Mouse (Mus musculus): ENCODE results near the gene Gtf2e1.

Gtf2e1 gene

DNA sequence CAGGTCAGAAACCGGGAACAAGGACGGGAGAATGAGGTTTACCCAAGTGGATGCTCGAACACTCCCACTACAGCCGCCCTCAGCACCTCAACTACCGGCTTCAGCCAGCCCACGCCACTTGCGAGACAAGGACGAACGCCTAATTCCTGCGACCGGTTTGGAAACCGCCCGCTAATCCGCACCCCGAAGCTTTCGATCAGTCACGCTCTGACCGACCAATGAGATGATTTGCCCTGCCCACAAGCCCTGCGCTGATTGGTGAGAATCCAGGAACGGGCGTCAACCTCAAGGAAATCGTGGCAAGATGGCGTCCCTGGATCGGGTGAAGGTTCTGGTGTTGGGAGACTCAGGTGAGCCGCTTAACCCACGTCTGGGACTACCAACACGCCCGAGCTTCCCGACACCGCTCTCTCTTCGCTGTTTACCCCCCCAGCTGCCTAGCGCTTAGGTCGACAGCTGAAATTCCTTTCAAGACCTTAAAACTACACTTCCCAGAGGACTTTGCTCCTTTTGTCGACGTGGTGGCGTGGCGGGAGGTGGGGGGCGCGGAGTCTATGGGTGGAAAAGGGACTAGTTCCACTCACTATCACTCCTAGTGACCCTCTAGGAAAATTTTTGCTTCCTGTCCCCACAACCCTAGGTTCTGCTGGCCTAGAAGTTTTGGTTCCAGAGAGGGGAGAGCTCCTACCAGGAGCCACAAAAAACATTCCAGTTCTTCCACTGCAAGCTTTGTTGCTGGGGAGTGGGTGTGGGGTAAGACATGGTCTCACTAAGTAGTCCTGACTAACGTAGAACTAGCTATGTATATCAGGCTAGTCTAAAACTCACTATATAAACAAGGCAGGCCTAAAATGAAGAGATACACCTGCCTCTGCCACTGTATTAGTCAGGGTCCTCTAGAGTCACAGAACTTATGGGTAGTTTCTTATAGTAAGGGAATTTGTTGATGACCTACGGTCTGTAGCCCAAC lies at the start of gene Gtf2e1, which contains the start of gene Rabl3:
TSS of gene Gtf2e1 (minus strand) at position 179 of the 970 bp plus-strand sequence.
TSS of gene Rabl3 (plus strand) at position 275 of the 970 bp plus-strand sequence.
- DNase-seq (ENCODE audit: low read depth, low spot score): peak; percentile 98

DNA sequence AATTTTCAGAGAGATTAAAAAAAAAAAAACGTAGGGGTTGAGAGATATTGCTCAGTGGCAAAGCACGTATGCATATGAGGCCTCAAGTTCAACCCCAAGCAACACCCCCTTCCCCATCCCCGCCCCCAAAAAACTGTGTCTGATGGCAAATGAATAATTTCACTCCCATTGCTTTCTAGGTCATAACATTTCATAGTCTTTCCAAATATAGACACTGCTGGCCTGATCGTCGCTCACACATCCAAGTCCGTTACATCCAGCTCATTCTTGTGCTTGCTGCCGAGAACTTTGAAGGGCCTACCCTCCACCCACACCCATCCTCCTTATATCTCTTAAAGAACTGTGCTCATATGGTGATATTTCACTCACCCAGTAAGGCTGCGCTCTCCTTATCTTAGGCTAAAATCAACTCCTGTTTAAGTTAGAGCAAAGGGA lies 45.6 kb upstream of the Gtf2e1 start:
- no peak for DNase-seq (ENCODE audit: low read depth, low spot score)

DNA sequence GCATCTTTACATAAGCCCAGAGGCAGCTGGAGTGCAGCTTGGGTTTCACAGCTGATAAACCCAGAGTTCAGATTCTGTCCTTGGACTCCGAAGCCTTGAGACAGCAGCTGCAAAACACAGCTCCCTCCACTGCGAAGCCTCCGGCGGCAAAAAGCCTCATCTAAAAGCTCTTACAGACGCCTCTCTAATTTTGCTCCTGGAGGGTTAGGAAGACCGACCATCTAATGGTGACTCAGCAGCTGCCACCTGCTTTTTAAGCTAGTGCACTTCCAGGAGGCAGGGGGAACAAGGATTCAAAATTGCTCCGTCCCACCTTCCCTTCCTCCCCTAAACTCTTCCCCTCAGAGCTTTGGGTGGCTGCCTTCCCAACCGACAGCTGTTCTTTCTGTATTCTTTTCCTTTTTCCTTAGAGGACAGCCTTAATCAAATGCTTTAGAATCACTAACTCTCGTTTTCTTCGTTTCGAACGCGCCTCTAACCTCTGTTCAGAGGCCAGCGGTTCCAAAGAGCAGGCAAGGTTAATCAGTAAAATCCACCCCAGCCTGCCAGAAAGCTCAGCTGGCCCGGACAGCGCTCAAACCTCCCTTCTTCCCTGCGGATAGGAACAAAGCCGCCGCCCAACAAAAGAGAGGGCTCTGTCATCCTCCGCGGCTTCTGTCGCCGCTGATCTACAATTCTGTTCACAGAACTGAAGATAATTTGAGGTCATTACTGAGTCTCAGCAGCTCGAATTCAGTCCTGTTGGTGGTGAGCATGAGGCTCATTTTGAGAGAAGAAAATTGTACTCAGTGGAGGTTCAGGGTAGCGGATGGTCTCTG lies 44.8 kb upstream of the Gtf2e1 start:
- DNase-seq (ENCODE audit: low read depth, low spot score): peak; percentile 21

DNA sequence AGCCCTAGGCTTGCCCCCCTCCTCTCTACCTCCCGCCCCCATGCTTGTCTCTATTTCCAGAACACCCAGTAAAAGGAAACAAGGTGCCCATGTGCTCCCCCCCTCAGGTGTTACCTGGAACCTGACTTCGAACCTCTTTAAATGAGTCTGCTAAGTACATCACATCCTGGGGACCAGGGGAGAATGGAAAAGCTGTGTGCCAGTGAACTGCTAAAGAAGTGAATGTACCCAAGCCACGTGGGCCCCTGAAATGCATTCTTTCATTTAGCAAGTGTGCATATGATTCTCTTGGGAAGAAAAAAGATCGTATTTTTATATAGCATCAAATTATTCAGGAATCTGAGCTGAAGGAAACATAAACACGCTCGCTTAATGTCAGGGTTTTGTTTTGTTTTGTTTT lies 44.2 kb upstream of the Gtf2e1 start:
- no peak for DNase-seq (ENCODE audit: low read depth, low spot score)

- DNase-seq (ENCODE audit: low read depth, low spot score): no peak
These were observed 43.7 kb upstream of the Gtf2e1 start for GRCm38 (mm10) chr16:37583306-37583705.

DNA sequence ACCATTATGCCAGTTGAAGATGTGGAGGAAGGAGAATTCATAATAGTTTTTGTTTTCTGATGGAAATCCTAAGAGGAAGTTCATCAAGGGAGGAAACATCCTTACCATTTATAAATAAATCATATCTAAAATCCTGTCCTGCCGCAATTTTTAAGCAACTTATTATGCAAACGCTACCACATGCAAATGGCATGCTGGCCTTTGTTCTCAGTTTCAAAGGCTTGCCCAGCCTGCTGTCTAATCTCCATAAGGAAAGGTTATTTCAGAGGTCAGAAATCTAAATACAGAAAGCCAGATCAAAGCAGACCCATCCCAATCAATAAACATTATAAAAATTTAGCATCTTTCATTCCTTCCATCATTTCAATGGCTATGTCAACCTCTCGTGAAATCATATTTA lies 42.3 kb upstream of the Gtf2e1 start:
- no peak for DNase-seq (ENCODE audit: low read depth, low spot score)

DNA sequence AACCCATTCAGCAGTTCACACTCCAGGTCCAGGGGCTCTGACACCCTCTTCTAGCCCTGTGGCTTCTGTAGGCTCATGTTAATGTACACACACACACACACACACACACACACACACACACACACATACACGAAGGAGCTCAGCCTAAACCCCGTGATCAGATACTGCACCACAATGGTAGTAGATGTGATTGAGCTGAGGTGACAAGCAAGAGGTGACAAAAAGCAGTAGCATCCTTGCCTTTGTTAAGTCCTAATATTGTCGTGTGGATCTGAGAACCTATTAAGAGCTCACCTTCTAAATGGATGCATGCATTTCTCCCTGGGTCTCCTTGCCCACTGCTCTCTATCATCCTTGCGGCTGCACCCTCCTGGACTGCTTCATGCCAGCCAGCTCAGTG lies 41.1 kb upstream of the Gtf2e1 start:
- DNase-seq (ENCODE audit: low read depth, low spot score): no peak

DNA sequence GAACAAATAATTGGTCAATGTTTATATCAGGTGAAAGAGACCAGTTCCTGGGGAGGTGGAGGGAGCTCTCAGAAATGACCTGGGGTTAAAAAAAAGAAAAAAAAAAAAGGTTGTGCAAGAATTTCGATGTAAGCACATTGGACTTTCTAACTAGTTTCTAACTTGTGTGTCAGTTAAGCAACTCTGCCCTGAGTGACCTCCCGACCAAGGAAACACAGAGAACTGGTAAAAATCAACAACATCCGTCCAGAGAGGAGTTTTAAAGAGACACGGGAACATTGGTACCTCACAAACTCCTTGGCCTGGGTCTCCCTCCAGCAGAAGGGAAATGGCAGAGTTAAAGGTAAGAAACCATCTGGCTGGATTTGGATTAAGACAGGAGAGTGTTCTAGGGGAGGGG lies 40.4 kb upstream of the Gtf2e1 start, which contains the start of gene Hgd:
TSS of gene Hgd (plus strand) at position 160 of the 400 bp plus-strand sequence.
- DNase-seq (ENCODE audit: low read depth, low spot score): no peak

- no peak for DNase-seq (ENCODE audit: low read depth, low spot score)
These were observed 40.0 kb upstream of the Gtf2e1 start for GRCm38 (mm10) chr16:37579591-37579990.

- DNase-seq (ENCODE audit: low read depth, low spot score): no peak
These were observed 35.7 kb upstream of the Gtf2e1 start for GRCm38 (mm10) chr16:37575325-37575724.

DNA sequence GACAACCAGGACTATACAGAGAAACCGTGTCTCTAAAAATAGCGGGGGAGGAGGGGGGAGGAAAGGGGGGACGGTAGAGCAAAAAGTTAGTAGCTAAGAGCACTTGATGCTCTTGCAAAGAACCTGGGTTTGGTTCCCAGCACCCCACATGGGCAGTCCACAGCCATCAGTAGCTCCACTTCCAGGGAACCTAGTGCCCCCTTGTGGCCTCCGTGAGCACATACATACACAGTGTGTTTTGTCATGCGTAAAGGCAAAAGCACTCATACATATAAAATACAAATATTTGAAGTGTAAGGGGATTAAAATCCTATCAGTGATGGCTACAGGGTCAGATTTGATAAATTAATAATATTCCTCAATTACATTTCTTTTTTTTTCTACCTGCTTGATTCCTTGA lies 33.5 kb upstream of the Gtf2e1 start:
- no peak for DNase-seq (ENCODE audit: low read depth, low spot score)

DNA sequence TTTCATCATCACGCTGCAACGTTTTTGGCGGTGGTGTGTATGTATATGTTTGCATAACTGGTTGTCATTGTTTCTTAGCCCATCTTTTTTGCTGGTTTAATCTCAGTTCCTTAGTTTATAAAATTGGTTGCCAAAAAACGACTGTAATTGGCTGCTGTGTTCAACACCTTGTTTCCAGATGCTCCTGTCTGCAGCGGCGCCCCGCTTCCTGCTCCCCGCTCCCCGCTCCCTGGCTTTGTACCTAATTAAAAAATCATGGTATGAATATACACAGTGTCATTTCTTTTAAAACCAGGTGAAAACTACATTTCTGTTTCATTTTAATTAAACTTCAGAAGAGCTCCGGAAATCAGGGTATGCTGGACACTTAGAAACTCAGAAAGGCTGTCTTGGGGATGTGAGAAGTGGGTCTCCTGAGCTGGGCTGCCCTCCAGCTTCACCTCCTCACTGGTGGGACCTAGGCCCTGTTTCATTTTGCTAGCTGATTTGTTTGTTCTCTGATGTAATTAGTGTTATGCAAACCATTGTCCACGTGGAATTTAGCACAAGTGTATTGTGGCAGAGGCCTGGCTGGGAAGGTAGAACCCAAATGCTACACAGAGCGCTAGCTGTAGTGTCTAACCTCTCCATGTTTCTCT lies 32.6 kb upstream of the Gtf2e1 start:
- no peak for DNase-seq (ENCODE audit: low read depth, low spot score)

GRCm38 (mm10) chr16:37571554-37571953 lies 32.0 kb upstream of the Gtf2e1 start:
- DNase-seq (ENCODE audit: low read depth, low spot score): no peak

- DNase-seq (ENCODE audit: low read depth, low spot score): no peak
These were observed 27.8 kb upstream of the Gtf2e1 start for GRCm38 (mm10) chr16:37567113-37568050.

- DNase-seq (ENCODE audit: low read depth, low spot score): no peak
These were observed 26.5 kb upstream of the Gtf2e1 start for GRCm38 (mm10) chr16:37566107-37566506.

- DNase-seq (ENCODE audit: low read depth, low spot score): no peak
These were observed 25.5 kb upstream of the Gtf2e1 start for GRCm38 (mm10) chr16:37565117-37565516.

DNA sequence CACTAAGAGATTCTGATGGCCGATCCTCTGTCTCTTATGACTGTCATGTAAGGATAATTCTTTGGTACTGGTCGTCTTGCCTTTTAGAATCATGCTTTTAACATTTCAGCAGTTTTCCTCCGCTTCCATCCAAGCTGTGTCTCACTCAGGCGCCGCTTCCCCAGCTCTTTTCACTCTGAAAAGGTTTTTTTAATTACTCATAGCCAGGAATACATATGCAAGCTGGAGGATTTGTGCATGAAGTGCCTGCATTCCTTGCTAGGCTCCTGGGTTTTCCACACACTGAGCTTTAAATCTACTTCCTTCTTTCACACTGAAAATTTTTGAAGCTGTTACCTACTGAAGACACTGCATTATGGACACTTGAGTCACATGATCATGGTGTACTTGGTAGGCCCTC lies 23.4 kb upstream of the Gtf2e1 start:
- no peak for DNase-seq (ENCODE audit: low read depth, low spot score)

DNA sequence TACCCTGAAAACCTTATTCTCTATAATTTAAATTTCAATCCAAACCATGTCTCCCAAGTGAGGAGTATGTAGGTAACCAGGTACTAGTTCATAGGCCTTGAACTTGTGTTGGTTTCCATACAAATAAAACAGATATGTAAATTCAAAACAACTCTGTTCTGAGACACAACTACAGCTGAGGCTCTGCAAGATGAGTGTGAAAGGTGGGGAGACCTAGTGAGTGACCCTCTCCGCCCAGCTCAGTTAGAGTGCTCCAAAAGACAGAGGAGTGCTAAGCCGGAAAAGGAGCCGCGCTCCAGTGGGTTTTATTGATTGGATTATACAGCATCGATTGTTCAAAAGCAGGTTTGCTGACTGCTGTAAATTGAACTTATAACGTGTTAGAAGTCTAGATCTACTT lies 22.8 kb upstream of the Gtf2e1 start:
- DNase-seq (ENCODE audit: low read depth, low spot score): no peak

DNA sequence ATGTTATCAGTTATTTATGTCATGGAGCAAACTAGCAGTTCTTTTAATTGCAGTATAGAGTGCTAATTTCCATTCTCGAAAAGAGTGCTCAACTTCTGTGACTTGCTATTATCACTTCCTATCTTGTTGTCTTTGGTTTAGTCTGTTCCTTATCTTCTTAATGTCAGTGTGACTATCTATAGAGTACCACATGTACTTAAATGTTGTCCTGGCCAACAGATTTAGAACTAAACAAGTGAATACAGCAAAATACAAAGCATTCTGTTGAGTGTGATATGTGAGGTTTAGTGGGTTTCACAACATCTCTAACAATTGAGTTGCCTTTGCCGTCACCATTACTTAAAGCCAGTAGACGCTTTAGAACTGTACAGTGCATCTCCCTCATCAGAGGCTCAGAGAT lies 13.2 kb upstream of the Gtf2e1 start:
- no peak for DNase-seq (ENCODE audit: low read depth, low spot score)

DNA sequence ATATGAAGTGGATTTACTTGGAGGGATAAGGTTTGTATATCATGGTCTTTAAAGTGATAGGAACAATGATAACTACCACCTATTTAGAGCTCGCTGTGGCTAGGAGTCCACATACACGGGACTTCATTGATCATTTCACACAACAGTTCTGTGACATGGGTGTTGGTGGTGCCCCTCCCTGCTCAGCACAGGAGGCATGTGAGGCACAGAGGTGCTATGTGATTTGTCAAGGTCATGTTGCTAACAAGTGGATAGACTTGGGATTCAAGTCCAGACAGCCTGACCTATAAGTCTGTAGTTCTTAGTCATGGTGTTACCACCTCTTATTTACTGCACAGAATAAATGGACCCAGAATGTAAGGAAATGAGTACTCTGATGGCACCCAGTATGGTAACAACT lies 11.4 kb upstream of the Gtf2e1 start:
- no peak for DNase-seq (ENCODE audit: low read depth, low spot score)

GRCm38 (mm10) chr16:37550266-37550665 lies 10.7 kb upstream of the Gtf2e1 start:
- DNase-seq (ENCODE audit: low read depth, low spot score): no peak

Data from skeletal muscle tissue, adult 2 months (tissue).